Mouse (Mus musculus) Patski (cell line): ENCODE data around the gene Bmp5. TPM values are rescaled to one million over a fixed set of nuclear protein-coding genes. Genes with fewer than 3 reads are reported as not detected.

Source experiments
- ATAC-seq: fragments of 100-300 bp; one replicate; pipeline ENCODE4 v1.8.0; 2021
- CTCF ChIA-PET: fragments of 350-600 bp; sonication (Branson Sonifier 250); formaldehyde crosslinking; loops from one replicate; lab custom pipeline; 2022; ENCODE audit warnings: inconsistent platforms; lab: Charles Lee
- POLR2A ChIA-PET: fragments of 350-600 bp; sonication (Branson Sonifier 250); formaldehyde crosslinking; loops from one replicate; lab custom pipeline; 2022; ENCODE audit warnings: antibody characterized with exemption, inconsistent platforms; lab: Charles Lee
- DNase-seq: peaks from one replicate; pipeline ENCODE4 v3.0.0-alpha.2; 2011; ENCODE audit warnings: low read depth, low spot score
- H3K27me3 ChIP-seq: fragments of 371-371 bp; one replicate; pipeline ENCODE4 v1.5.1; 2021
- CTCF ChIP-seq: fragments of 100-300 bp; IDR thresholded peaks from one replicate; pipeline ENCODE4 v1.5.1; 2021
- in situ Hi-C: fragments of 300-500 bp; cut with MboI; formaldehyde crosslinking; loops from 3 replicates; pipeline ENCODE4 v1.11.1; 2018; ENCODE audit warnings: low pct_unique_long_range_greater_than_20kb, mixed read lengths
- polyA plus RNA-seq: library from polyadenylated mRNA; unstranded; gene quantifications from one replicate; pipeline ENCODE4 v1.2.3, GENCODE M21; 2021

The Bmp5 gene
- polyA plus RNA-seq, 1 experiment from 2014 or later: not detected

- in situ Hi-C loops: no loop called here
- POLR2A ChIA-PET: no interaction called here
- TF ChIP-seq CTCF: no peak
- ATAC-seq (no peak), DNase-seq (no peak)
- H3K27me3 ChIP-seq: no peaks in the 10 kb centered on the region
- CTCF ChIA-PET: no interaction called here
Measured at GRCm38 (mm10) chr9:75833189-75833732, 58.1 kb downstream of the Bmp5 start.

GRCm38 (mm10) chr9:75839450-75839849, 64.3 kb downstream of the Bmp5 start:
- H3K27me3 ChIP-seq: no peaks in the 10 kb centered on the region
- CTCF ChIA-PET: no interaction called here
- POLR2A ChIA-PET: no interaction called here
- TF ChIP-seq CTCF: no peak
- in situ Hi-C loops: no loop called here
- DNase-seq (no peak), ATAC-seq (no peak)

GRCm38 (mm10) chr9:75840841-75841240, 65.7 kb downstream of the Bmp5 start:
- no peaks in the 10 kb centered on the region for H3K27me3 ChIP-seq
- in situ Hi-C loops: loop anchor here (5.0 kb wide), 1 partner anchor 51 kb away; no protein-coding TSS in a partner anchor
- CTCF ChIA-PET: no interaction called here
- POLR2A ChIA-PET: no interaction called here
- DNase-seq: no peak
- TF ChIP-seq CTCF: no peak
- ATAC-seq: no peak

GRCm38 (mm10) chr9:75846010-75846409, 70.8 kb downstream of the Bmp5 start:
- no peak for TF ChIP-seq CTCF
- in situ Hi-C loops: no loop called here
- ChIA-PET CTCF (interaction anchor here (0.9 to 1.0 kb wide), 2 partner anchors 11 to 22 kb away, joined by 3 read pairs; no protein-coding TSS in a partner anchor), POLR2A (no interaction called here)
- ATAC-seq: peak; percentile 31
- DNase-seq: no peak
- no peaks in the 10 kb centered on the region for H3K27me3 ChIP-seq

- ChIA-PET POLR2A (no interaction called here), CTCF (interaction anchor here (0.9 kb wide), 1 partner anchor 8 kb away, joined by 4 read pairs; no protein-coding TSS in a partner anchor)
- no peak for TF ChIP-seq CTCF
- no peaks in the 10 kb centered on the region for H3K27me3 ChIP-seq
- DNase-seq (no peak), ATAC-seq (no peak)
- in situ Hi-C loops: no loop called here
Measured at GRCm38 (mm10) chr9:75850670-75851228, 75.6 kb downstream of the Bmp5 start.

- ATAC-seq (no peak), DNase-seq (no peak)
- CTCF ChIA-PET: interaction anchor here (1.3 kb wide), 1 partner anchor 29 kb away, joined by 3 read pairs; no protein-coding TSS in a partner anchor
- H3K27me3 ChIP-seq: no peaks in the 10 kb centered on the region
- POLR2A ChIA-PET: no interaction called here
- in situ Hi-C loops: no loop called here
- no peak for TF ChIP-seq CTCF
Measured at GRCm38 (mm10) chr9:75858161-75858560, 83.0 kb downstream of the Bmp5 start.

- CTCF ChIA-PET: interaction anchor here (0.8 to 1.3 kb wide), 4 partner anchors 9 to 28 kb away, joined by 3 to 4 read pairs (median 3); no protein-coding TSS in a partner anchor
Measured at GRCm38 (mm10) chr9:75858939-75859338, 83.8 kb downstream of the Bmp5 start.

GRCm38 (mm10) chr9:75870332-75871177, 95.4 kb downstream of the Bmp5 start:
- ATAC-seq: no peak
- in situ Hi-C loops: no loop called here
- H3K27me3 ChIP-seq: no peaks in the 10 kb centered on the region
- no peak for TF ChIP-seq CTCF
- ChIA-PET POLR2A (interaction anchor here (0.6 kb wide), 1 partner anchor 136 kb away, joined by 3 read pairs; no protein-coding TSS in a partner anchor), CTCF (interaction anchor here (2.1 kb wide), 1 partner anchor 17 kb away, joined by 4 read pairs; no protein-coding TSS in a partner anchor)
- DNase-seq: no peak

More at GRCm38 (mm10) chr9:75858939-75859338, 83.8 kb downstream of the Bmp5 start:
- ATAC-seq: no peak
- in situ Hi-C loops: no loop called here
- H3K27me3 ChIP-seq: no peaks in the 10 kb centered on the region
- POLR2A ChIA-PET: no interaction called here
- no peak for DNase-seq
- TF ChIP-seq CTCF: no peak

GRCm38 (mm10) chr9:75876333-75876732, 101.2 kb downstream of the Bmp5 start:
- H3K27me3 ChIP-seq: no peaks in the 10 kb centered on the region
- no peak for DNase-seq
- in situ Hi-C loops: no loop called here
- CTCF ChIA-PET: no interaction called here
- no peak for TF ChIP-seq CTCF
- no peak for ATAC-seq
- POLR2A ChIA-PET: no interaction called here

GRCm38 (mm10) chr9:75883481-75884190, 108.5 kb downstream of the Bmp5 start:
- in situ Hi-C loops: no loop called here
- no peak for TF ChIP-seq CTCF
- H3K27me3 ChIP-seq: no peaks in the 10 kb centered on the region
- DNase-seq: no peak
- ChIA-PET POLR2A (no interaction called here), CTCF (no interaction called here)
- ATAC-seq: no peak
